Mouse (Mus musculus): ENCODE measurements at regions not wholly inside any gene's neighbourhood (a gene's known extent, or its start where the extent isn't known, plus 50 kb on each side); places are given as distances from the start of the nearest gene placed in this dataset.

DNA sequence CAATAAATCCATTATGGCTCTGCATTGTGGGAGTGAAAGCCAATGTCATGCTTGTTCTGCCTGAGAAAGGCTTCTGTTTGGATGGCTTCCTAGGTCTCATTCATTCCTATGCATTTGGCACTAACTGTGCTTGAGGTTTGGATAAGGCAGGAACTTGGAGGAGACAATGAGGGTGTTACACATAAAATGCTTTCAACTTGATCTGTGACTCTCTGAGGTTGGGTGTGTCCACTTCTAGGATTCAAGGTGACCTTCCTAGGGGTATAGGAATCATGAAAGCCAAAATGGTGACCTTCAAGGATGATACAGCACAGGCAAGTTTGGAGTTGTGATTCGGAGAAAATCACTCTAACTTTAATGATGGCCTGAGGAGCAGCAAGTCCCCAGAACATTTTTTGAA is 682.5 kb downstream of the Inhba start:
- no peak for TF ChIP-seq CTCF (IDR thresholded peaks at IDR 0.05; ENCODE audit: borderline replicate concordance, control insufficient read depth, extremely low read depth, insufficient read depth, low read length, poor library complexity)
- TF ChIP-seq POLR2A (IDR thresholded peaks at IDR 0.05; ENCODE audit: control insufficient read depth, extremely low read depth, insufficient read depth, low read length, poor library complexity), result no peak

Data from thymus, adult 2 months (tissue).